Mouse (Mus musculus) lung, postnatal 0 days (tissue): ENCODE measurements around the gene Fdx1. TPM values are rescaled to one million over a fixed set of nuclear protein-coding genes. Genes with fewer than 3 reads are reported as not detected.

Experiments used
- ATAC-seq: fragments of 200-750 bp; cut with Nextera tagmentation; 2 replicates; pipeline ENCODE4 v1.8.0; 2017; ENCODE audit warnings: moderate library complexity
- DNase-seq: peaks from one replicate; pipeline ENCODE4 v3.0.0-alpha.2; 2016; ENCODE audit warnings: low spot score
- H3K27ac ChIP-seq: fragments of 300-500 bp; sonication (generic); 2 replicates; pipeline ENCODE4 v1.5.1; 2014; ENCODE audit warnings: antibody characterized with exemption, mild to moderate bottlenecking, low read length, mixed read lengths
- H3K27me3 ChIP-seq: fragments of 300-500 bp; sonication (generic); replicated peaks from 2 replicates; pipeline ENCODE4 v1.6.1; 2014; ENCODE audit warnings: low read length, mixed read lengths; ENCODE audit not compliant: insufficient read depth
- H3K36me3 ChIP-seq: fragments of 300-500 bp; sonication (generic); 2 replicates; pipeline ENCODE4 v1.6.1; 2014; ENCODE audit warnings: low read length, mixed read lengths; ENCODE audit not compliant: insufficient read depth
- H3K4me1 ChIP-seq: fragments of 300-500 bp; sonication (generic); 2 replicates; pipeline ENCODE4 v1.6.1; 2014; ENCODE audit warnings: antibody characterized with exemption, low read depth, low read length, mixed read lengths; ENCODE audit not compliant: insufficient read depth
- H3K4me2 ChIP-seq: fragments of 300-500 bp; sonication (generic); replicated peaks from 2 replicates; pipeline ENCODE4 v1.6.1; 2014; ENCODE audit warnings: low read depth, mild to moderate bottlenecking, low read length, moderate library complexity, mixed read lengths
- H3K4me3 ChIP-seq: fragments of 300-500 bp; sonication (generic); 2 replicates; pipeline ENCODE4 v1.5.1; 2014; ENCODE audit warnings: low read depth, low read length
- H3K9ac ChIP-seq: fragments of 300-500 bp; sonication (generic); replicated peaks from 2 replicates; pipeline ENCODE4 v1.6.1; 2014; ENCODE audit warnings: low read depth, mild to moderate bottlenecking
- H3K9me3 ChIP-seq: fragments of 300-500 bp; sonication (generic); 2 replicates; pipeline ENCODE4 v1.6.1; 2016; ENCODE audit warnings: low read length, mixed read lengths
- CTCF ChIP-seq: IDR thresholded peaks from 2 replicates; pipeline ENCODE4 v1.5.1; 2016; ENCODE audit warnings: antibody characterized with exemption, mild to moderate bottlenecking
- EP300 ChIP-seq: IDR thresholded peaks from 2 replicates; pipeline ENCODE4 v1.6.1; 2016; ENCODE audit warnings: antibody characterized with exemption, mild to moderate bottlenecking, control low read depth
- WGBS: fragments of 180-500 bp; shearing (Covaris S2); extraction: QIAGEN DNeasy Blood & Tissue Kit; methylation state at CpG from one replicate; pipeline ENCODE4 v1.1.7; 2014; 5-methylcytosine and 5-hydroxymethylcytosine counted together
- polyA plus RNA-seq: library from polyadenylated mRNA; unstranded; fragments of >200 nt; fragmentation: Nextera tagmentation; extraction: Ambion mirVana; gene quantifications from 2 replicates; pipeline ENCODE4 v1.2.1, GENCODE M21; 2015

Gene Fdx1
- polyA plus RNA-seq, result 217 and 260 TPM in 2 replicates

DNA sequence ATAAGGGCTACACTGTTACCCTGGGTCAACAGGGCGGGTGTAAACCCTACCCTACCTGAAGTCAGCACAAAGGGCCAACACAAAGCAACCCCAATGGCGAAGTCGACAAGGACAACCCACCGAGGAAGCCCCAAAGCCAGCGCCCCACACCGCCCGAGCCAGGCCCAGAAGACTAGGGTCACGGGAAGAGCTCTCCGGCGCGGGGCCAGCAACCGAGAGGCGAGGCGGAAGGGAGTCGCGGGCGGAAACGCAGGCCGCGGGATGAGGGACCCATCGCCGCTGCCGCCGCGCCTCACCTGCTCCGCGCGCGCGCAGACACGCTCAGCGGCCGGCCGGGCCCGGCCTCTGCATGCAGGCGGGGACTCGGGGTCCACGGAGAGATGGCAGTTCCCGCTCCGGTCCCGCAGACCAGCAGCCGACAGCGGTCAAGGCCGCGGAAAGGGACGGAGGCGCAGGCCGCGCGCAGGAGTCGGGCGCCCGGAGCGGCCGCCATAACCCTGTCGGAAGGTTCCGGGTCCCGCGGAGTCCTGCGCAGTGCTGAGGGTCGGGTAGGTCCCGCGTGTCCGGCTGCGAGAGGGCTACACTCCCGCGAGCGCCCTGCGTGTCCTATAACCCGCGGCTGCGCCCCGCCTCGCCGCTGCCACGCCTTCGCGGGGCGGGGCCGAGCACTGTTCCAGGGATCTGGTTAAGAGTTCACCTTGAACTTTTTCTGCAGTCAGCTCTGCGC, at the start of gene Fdx1:
Gene Fdx1 (minus strand): TSS at position 582 of the 727 bp plus-strand sequence.
- H3K4me3 ChIP-seq, result peak within 1 kb of the TSS; percentile 94
- peak within 1 kb of the TSS; percentile 95 for H3K27ac ChIP-seq
- H3K27me3 ChIP-seq, result no peaks in the 10 kb centered on the region
- WGBS, result 3% methylated on average over 60 of the region's 81 CpGs
- DNase-seq (peak; percentile 91), ATAC-seq (peak; percentile 96)
- H3K4me2 ChIP-seq, result peak within 1 kb of the TSS; percentile 78
- peaks cover 3% of the 10 kb centered on the region; the same call in 1 of the 2 replicates for H3K4me1 ChIP-seq
- no peaks in the 10 kb centered on the region for H3K36me3 ChIP-seq
- TF ChIP-seq EP300 (no peak), CTCF (no peak)
- H3K9me3 ChIP-seq, result no peaks in the 10 kb centered on the region
- H3K9ac ChIP-seq, result peak within 1 kb of the TSS; percentile 84

DNA sequence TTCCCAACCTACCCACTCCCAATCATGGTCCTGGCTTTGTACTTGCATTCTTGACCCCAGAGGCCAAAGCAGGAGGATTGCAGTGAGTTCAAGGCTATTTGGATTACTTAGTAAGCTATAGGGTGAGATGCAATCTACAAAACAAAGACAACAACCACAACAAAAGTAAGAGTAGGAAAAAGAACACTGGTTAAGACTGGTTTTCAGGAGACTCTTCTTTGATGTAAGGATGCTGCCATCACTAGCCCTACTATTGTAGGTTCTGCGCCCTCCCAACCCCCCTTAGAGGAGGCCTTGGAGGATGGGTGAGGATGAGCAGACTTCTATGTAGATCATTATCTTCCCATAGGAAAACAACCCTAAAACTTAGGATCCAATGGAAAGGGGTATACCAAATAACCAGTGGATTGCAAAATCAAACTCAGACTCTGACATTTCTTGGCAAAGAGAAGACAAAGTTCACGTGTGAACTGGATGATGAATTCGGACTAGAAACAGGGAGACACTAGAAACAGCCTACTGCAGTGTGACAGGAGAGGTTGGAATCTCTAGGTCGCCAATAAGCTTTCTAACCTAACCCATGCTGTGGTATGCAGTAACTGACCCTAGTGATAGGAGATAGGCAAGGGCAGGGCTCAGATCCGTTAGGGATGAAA, 49.6 kb upstream of the Fdx1 start:
- Histone ChIP-seq H3K9ac (no peak overlapping the region), H3K4me2 (no peak overlapping the region), H3K4me3 (no peak overlapping the region), H3K36me3 (no peaks in the 10 kb centered on the region), H3K9me3 (no peaks in the 10 kb centered on the region), H3K27me3 (no peaks in the 10 kb centered on the region), H3K27ac (no peak overlapping the region), H3K4me1 (no peaks in the 10 kb centered on the region)
- ATAC-seq (no peak), DNase-seq (no peak)
- 74% methylated on average over 5 of the region's 5 CpGs for WGBS
- TF ChIP-seq EP300 (no peak), CTCF (no peak)

DNA sequence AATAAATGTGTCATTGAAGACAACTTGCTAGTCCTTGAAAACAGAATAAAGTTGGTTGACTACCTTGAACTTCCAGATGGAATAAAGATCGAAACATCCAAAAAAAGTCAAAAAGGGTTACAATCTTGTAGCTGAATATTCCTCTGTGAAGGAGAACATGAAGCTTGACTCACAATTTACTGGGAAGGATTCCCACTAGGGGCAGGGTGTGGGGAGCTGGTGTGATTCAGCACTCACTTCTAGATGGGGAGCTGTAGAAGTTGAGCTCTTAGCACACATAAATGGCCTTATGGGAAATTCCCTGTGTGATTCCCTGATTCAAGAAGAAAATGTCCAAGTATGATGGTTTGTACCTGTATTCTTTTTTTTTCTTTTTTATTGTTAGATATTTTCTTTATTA, 49.0 kb upstream of the Fdx1 start:
- H3K27ac ChIP-seq, result no peak overlapping the region
- H3K27me3 ChIP-seq, result no peaks in the 10 kb centered on the region
- TF ChIP-seq CTCF (no peak), EP300 (no peak)
- no peaks in the 10 kb centered on the region for H3K4me1 ChIP-seq
- no peak overlapping the region for H3K4me2 ChIP-seq
- no peak overlapping the region for H3K4me3 ChIP-seq
- 92% methylated on average over 1 of the region's 1 CpGs for WGBS
- no peaks in the 10 kb centered on the region for H3K9me3 ChIP-seq
- no peak for DNase-seq
- no peak for ATAC-seq
- no peaks in the 10 kb centered on the region for H3K36me3 ChIP-seq
- no peak overlapping the region for H3K9ac ChIP-seq

DNA sequence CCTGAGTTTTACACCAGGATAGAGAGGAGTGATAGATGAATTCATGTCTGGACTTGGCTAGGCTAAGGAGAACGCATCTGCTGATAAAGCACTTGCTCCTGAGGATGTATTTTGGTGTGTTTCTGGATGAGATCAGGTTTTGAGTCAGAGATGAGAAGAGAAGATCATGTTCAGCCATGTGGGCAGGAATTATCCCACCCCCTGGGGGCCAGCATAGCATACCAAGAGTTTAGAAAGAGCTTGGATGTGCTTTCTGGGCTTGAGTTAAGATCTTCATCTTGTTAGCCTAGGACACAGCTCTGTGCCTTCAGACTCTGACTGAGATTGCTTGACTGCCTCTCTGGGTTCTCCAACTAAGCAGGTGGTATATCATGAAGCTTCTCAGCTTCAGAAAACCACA, 45.2 kb upstream of the Fdx1 start:
- Histone ChIP-seq H3K27ac (no peak overlapping the region), H3K4me2 (no peak overlapping the region), H3K27me3 (no peaks in the 10 kb centered on the region), H3K9ac (no peak overlapping the region), H3K36me3 (no peaks in the 10 kb centered on the region), H3K4me1 (no peaks in the 10 kb centered on the region), H3K4me3 (no peak overlapping the region), H3K9me3 (no peaks in the 10 kb centered on the region)
- DNase-seq, result no peak
- no peak for ATAC-seq
- TF ChIP-seq EP300 (no peak), CTCF (no peak)
- WGBS, result 76% methylated on average over 1 of the region's 1 CpGs

DNA sequence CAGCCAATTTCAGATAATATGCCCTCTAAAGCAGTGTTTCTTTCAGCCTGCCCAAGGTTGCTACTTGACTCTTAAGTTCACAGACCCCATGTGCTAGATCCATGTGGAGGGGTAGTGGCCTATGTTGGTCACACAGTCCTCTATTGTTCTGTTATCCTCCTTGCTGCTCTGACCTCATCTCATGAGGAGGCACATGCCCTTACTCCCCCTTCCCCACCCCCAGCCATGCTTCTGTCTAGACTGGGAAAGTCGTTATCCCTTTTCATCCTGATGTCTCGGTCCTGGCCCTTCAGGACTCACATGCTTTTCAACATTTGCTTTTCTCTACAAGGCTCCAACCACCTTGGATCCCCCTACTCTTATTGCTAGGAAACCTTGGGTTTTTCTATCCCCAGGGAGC, 44.0 kb upstream of the Fdx1 start:
- ATAC-seq (no peak), DNase-seq (no peak)
- TF ChIP-seq CTCF (no peak), EP300 (no peak)
- H3K27ac ChIP-seq, result no peak overlapping the region
- H3K9me3 ChIP-seq, result no peaks in the 10 kb centered on the region
- no peaks in the 10 kb centered on the region for H3K27me3 ChIP-seq
- H3K9ac ChIP-seq, result no peak overlapping the region
- no peak overlapping the region for H3K4me2 ChIP-seq
- no peak overlapping the region for H3K4me3 ChIP-seq
- H3K4me1 ChIP-seq, result no peaks in the 10 kb centered on the region
- 37% methylated on average over 2 of the region's 2 CpGs for WGBS
- no peaks in the 10 kb centered on the region for H3K36me3 ChIP-seq

DNA sequence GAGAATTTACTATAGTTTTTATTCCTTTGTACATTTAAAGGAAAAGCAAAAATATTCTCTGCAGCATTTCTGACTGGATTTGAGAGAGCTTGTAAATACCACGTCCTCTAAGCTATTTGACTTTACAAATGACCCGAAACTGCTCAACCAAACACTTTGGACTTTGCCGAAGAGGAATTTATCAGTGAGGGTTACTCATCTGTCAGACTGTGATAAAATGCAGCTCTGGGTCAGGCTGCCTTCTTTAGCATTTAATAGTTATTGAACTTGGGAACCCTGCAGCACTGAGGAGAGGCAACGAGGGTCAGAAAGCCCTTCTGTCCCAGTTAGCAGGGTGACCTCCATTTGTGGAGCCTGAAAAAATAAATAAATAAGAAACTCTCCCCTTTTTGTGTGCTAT, 40.1 kb upstream of the Fdx1 start:
- Histone ChIP-seq H3K36me3 (no peaks in the 10 kb centered on the region), H3K9me3 (no peaks in the 10 kb centered on the region), H3K9ac (no peak overlapping the region), H3K4me2 (no peak overlapping the region), H3K4me1 (no peaks in the 10 kb centered on the region), H3K4me3 (no peak overlapping the region), H3K27me3 (no peaks in the 10 kb centered on the region), H3K27ac (no peak overlapping the region)
- 40% methylated on average over 4 of the region's 4 CpGs for WGBS
- ATAC-seq, result no peak
- TF ChIP-seq EP300 (no peak), CTCF (no peak)
- no peak for DNase-seq
